Mouse (Mus musculus) liver (tissue): ENCODE measurements around the gene Acads.
A peak's percentile ranks its signal among the peaks of the same experiment; 100 is the strongest.
"Not testable (repeated sequence)": the region's sequence is repeated elsewhere in the genome, so short reads cannot be mapped to it uniquely, and the experiment has no call there.

Source experiments
- DNase-seq: peaks from one replicate; pipeline ENCODE4 v3.0.0-alpha.2; 2020; ENCODE audit warnings: mixed read lengths

Acads gene

GRCm38 (mm10) chr5:115117467-115117866 is 1.7 kb downstream of the Acads start:
- DNase-seq = no peak

DNA sequence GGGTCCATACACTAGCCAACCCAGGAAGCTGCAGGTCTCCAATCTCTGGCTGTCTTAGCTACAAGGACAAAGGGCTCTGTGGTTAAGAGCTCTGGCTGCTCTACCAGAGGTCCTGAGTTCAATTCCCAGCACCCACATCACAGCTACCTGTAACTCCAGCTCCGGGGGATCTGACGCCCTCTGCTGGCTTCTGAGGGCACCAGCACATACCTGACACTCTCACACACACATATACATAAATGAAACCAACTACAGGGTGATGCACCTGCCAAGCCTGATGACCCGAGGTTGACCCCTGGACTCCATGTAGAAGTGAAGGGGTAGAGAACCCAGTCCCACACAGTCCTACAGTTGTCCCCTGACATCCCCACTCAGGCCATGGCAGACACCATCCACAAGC is 2.7 kb downstream of the Acads start:
- no peak for DNase-seq

DNA sequence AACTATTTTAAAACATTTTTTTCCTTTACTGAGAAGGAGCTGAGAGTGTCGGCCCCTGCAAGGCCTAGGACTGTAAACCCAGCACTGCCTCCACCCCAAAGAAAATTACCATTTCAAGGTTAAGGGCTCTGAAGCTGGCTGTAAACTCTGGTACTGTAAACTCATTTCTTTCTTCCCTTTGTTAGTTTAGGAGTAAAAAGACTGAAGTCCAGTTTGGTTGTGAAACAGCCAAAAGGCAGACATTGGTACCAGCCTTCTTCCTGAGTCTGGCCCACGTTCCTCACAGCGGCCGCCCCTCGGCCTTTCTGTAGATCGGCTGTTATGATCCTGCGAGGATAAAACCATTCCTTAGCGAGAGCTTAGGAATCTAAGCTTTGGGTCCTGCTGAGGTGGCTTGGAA is 4.6 kb downstream of the Acads start:
- no peak for DNase-seq

GRCm38 (mm10) chr5:115113244-115113643 is 5.9 kb downstream of the Acads start:
- no peak for DNase-seq

- no peak for DNase-seq
Observed at GRCm38 (mm10) chr5:115111156-115111555, 8.0 kb downstream of the Acads start.

DNA sequence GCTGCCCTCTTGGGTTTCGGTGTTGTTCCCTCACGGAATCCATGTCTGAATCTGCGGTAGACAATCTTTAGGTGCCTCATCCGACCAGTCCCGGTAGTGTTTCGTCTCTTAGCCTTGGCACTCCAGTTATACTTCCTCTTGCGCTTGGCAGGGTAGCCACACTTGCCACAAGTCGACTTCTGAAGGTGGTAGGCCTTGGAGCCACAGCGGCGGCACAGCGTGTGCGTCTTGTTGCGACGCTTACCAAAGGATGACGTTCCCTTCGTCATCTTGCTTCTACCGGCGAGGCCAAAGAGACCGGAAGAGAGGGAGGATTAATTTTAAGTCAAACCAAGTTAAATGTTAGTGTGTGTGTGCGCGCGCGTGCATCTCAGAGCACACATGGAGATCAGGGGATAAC is 15.9 kb downstream of the Acads start:
- not testable (repeated sequence) for DNase-seq

- no peak for DNase-seq
Observed at GRCm38 (mm10) chr5:115102231-115102630, 16.9 kb downstream of the Acads start.

DNA sequence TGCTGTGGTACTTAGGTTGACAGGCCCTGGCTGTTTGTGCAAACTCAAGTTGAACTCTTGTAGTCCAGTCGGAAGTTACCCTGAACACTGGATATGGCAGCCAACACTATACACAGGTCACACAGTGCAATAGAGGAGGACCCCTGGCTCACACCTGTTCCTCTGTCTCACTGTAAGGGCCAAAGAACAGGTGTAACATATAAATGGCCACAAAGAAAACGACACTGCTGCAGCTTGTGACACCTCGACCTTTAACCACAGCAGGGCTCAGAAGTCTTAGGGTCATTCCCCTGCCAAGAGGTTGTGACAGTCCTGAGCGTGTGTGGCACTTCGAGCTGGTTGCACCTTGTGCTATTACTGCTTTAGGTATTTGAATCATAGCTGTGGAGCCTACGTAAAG is 18.7 kb downstream of the Acads start:
- DNase-seq = no peak

- no peak for DNase-seq
Observed at GRCm38 (mm10) chr5:115099991-115100390, 19.2 kb downstream of the Acads start.

- no peak for DNase-seq
Observed at GRCm38 (mm10) chr5:115099530-115099929, 19.6 kb downstream of the Acads start.

- no peak for DNase-seq
Observed at GRCm38 (mm10) chr5:115098195-115098594, 21.0 kb downstream of the Acads start, which contains the start of gene Gm10401. Gene Gm10401 (minus strand): TSS chr5:115098295.

DNA sequence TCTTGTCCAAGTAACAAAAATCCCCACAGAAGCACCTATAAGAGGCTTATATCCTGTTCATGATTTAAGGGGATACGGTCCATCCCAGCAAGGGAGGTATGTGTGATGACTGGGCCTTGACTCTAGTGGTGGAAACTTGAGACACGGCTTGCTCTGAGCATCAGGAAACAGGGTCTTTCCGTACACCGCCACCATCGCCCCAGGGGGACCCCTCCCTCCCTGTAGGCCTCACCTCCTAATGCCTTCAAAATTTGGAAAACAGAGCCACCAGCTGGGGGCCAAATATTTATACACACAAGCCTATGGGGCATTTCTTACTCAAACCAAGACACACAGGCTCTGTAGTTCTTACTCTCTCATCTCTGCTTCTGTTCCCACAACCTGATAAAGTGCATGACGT is 27.4 kb downstream of the Acads start:
- DNase-seq = no peak

DNA sequence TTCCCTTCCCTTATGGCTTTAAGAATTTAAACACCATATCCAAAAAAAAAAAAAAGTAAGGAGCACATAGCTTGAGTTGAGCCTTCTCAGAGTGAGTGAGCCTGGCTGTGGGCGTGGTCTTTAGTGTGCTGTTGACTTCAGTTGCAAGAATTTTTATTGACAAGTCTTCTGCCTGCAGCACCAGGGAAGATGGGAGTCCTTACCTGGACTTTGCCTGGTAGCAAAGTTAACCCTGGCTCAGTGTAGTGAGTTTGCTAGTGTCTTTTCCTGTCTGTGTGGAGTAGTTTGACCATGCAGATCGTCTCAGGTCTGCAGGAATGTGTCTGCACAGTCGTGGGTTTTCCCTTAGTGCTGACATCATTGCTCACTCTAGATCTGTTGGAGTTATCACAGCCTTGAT is 28.1 kb downstream of the Acads start:
- DNase-seq = no peak

- no peak for DNase-seq
Observed at GRCm38 (mm10) chr5:115089592-115090268, 29.4 kb downstream of the Acads start.

GRCm38 (mm10) chr5:115085675-115086074 is 33.5 kb downstream of the Acads start:
- DNase-seq = no peak

GRCm38 (mm10) chr5:115083492-115083891 is 35.7 kb downstream of the Acads start:
- DNase-seq = no peak

DNA sequence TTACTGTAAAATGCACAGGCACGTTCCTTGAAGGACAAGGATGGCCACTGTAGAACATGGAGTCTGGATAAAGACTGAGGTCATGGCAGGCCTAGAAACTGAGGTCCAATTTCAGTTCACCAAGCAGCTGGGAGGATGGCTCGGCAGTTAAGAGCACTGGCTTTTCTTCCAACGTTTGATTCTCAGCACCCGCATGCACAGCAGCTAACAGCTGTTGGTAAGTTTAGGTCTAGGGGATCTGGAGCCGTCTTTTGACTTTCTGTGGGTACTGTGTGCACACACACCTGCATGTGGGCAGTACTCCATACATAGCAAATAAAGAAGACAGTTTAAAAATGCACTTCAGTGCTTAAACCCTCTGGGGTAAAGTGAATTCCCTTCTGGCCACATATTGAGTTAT is 37.5 kb downstream of the Acads start:
- no peak for DNase-seq

- peak; percentile 86 for DNase-seq
Observed at GRCm38 (mm10) chr5:115076144-115076901, 42.8 kb downstream of the Acads start.

DNA sequence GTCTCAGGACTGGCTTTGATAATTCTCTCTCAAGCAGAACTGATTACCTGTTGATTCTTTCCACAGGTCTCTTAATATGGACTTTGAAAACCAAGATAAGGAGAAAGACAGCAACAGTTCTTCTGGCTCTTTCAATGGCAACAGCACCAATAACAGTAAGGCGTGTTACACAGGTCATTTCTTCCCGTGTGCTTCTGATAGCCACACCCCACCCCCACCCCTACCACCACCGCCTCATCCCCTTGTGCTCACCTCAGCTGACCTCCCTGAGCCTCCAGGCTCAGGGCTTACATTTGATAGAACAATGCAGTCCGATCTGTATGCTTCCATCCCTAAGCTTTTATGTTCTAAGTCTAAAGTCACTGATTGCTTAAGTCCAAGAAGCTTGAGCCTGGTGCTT is 44.4 kb downstream of the Acads start:
- peak; percentile 40 for DNase-seq

DNA sequence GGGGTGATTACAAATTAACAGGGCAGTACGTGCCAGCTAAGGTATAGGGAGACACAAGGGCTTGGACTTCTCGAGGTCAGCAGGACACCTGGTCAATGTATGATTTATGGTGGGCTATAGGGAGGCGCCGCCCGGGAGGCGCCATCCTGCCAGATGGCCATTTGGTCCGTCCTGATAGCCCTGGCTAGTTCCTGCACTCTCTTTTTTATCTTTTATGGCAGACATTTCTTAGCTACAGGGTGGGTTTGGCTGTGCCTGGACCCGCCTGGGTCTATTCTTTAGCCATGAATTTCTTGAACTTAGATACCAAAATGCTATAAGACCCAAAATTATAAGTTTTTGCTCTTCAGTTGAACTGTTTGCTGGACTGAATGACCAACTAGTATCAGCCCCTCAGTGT is 45.8 kb downstream of the Acads start:
- peak; percentile 58 for DNase-seq

- peak; percentile 80 for DNase-seq
Observed at GRCm38 (mm10) chr5:115072143-115072542, 47.0 kb downstream of the Acads start.

- DNase-seq = peak; percentile 77
Observed at GRCm38 (mm10) chr5:115071096-115071901, 47.8 kb downstream of the Acads start.

- DNase-seq = peak; percentile 74
Observed at GRCm38 (mm10) chr5:115070457-115070856, 48.7 kb downstream of the Acads start.

DNA sequence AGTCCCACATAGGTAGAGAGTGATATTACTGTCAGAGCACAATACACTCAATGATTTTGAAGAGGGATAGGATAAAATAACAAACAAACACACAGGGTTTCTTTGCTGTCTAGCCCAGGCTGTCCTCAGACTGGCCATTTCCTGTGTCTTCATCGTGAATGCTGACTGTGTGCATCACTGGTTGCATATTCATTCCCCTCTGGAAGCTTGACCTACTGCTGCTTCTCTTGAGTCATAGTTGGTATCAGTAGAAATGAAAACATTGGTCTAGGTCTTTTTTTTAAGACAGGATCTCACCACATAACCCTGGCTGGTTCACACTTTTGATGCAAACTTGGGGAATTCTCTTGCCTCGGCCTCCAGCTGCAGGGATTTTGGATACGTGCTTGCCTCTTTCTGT is 49.5 kb downstream of the Acads start:
- DNase-seq = no peak
